Mouse (Mus musculus): ENCODE results near the gene Rps27. TPM values are rescaled to one million over a fixed set of nuclear protein-coding genes. Genes with fewer than 3 reads are reported as not detected.

Rps27 gene
- polyA plus RNA-seq, 1 experiment = 25.9 TPM

GRCm38 (mm10) chr3:90213956-90214684 is 669 bp upstream of the Rps27 start:
- no peak for TF ChIP-seq GATA1 (IDR thresholded peaks at IDR 0.05; ENCODE audit: low read length)
- TF ChIP-seq TAL1 (IDR thresholded peaks at IDR 0.05; ENCODE audit: low read length) = no peak
- peaks cover 39% of the 10 kb centered on the region for H3K4me1 ChIP-seq (ENCODE audit: control insufficient read depth)
- peak overlapping the region; percentile 89 for H3K4me3 ChIP-seq (replicated peaks)
- peaks cover 37% of the 10 kb centered on the region for H3K36me3 ChIP-seq (ENCODE audit: control insufficient read depth)
- no peaks in the 10 kb centered on the region for H3K27me3 ChIP-seq (ENCODE audit: control insufficient read depth)
- no peaks in the 10 kb centered on the region for H3K9me3 ChIP-seq (ENCODE audit: control insufficient read depth, low read length)

- Histone ChIP-seq H3K27me3 (ENCODE audit: control insufficient read depth) (no peaks in the 10 kb centered on the region), H3K4me1 (ENCODE audit: control insufficient read depth) (peaks cover 41% of the 10 kb centered on the region), H3K9me3 (ENCODE audit: control insufficient read depth, low read length) (no peaks in the 10 kb centered on the region), H3K36me3 (ENCODE audit: control insufficient read depth) (peaks cover 51% of the 10 kb centered on the region), H3K4me3 (replicated peaks) (peak overlapping the region; percentile 89)
- no peak for TF ChIP-seq GATA1 (IDR thresholded peaks at IDR 0.05; ENCODE audit: low read length)
- no peak for TF ChIP-seq TAL1 (IDR thresholded peaks at IDR 0.05; ENCODE audit: low read length)
These were observed 728 bp downstream of the Rps27 start for GRCm38 (mm10) chr3:90212723-90213122.

- TF ChIP-seq TAL1 (IDR thresholded peaks at IDR 0.05; ENCODE audit: low read length) (no peak), GATA1 (IDR thresholded peaks at IDR 0.05; ENCODE audit: low read length) (no peak)
- H3K9me3 ChIP-seq (ENCODE audit: control insufficient read depth, low read length) = no peaks in the 10 kb centered on the region
- peaks cover 57% of the 10 kb centered on the region for H3K36me3 ChIP-seq (ENCODE audit: control insufficient read depth)
These were observed 1.7 kb downstream of the Rps27 start for GRCm38 (mm10) chr3:90211475-90212398.

GRCm38 (mm10) chr3:90209908-90210566 is 3.4 kb downstream of the Rps27 start:
- H3K36me3 ChIP-seq (ENCODE audit: control insufficient read depth) = peaks cover 61% of the 10 kb centered on the region
- no peak overlapping the region for H3K4me3 ChIP-seq (replicated peaks)
- TF ChIP-seq GATA1 (IDR thresholded peaks at IDR 0.05; ENCODE audit: low read length) (no peak), TAL1 (IDR thresholded peaks at IDR 0.05; ENCODE audit: low read length) (no peak)
- peaks cover 40% of the 10 kb centered on the region for H3K4me1 ChIP-seq (ENCODE audit: control insufficient read depth)
- no peaks in the 10 kb centered on the region for H3K9me3 ChIP-seq (ENCODE audit: control insufficient read depth, low read length)
- H3K27me3 ChIP-seq (ENCODE audit: control insufficient read depth) = no peaks in the 10 kb centered on the region

More at GRCm38 (mm10) chr3:90211475-90212398, 1.7 kb downstream of the Rps27 start:
- Histone ChIP-seq H3K4me1 (ENCODE audit: control insufficient read depth) (peaks cover 41% of the 10 kb centered on the region), H3K27me3 (ENCODE audit: control insufficient read depth) (no peaks in the 10 kb centered on the region), H3K4me3 (replicated peaks) (peak overlapping the region; percentile 89)

GRCm38 (mm10) chr3:90208662-90209061 is 4.8 kb downstream of the Rps27 start:
- H3K4me3 ChIP-seq (replicated peaks) = no peak overlapping the region
- H3K27me3 ChIP-seq (ENCODE audit: control insufficient read depth) = no peaks in the 10 kb centered on the region
- H3K4me1 ChIP-seq (ENCODE audit: control insufficient read depth) = peaks cover 30% of the 10 kb centered on the region
- H3K9me3 ChIP-seq (ENCODE audit: control insufficient read depth, low read length) = no peaks in the 10 kb centered on the region
- TF ChIP-seq TAL1 (IDR thresholded peaks at IDR 0.05; ENCODE audit: low read length) = no peak
- TF ChIP-seq GATA1 (IDR thresholded peaks at IDR 0.05; ENCODE audit: low read length) = no peak
- H3K36me3 ChIP-seq (ENCODE audit: control insufficient read depth) = peaks cover 61% of the 10 kb centered on the region

DNA sequence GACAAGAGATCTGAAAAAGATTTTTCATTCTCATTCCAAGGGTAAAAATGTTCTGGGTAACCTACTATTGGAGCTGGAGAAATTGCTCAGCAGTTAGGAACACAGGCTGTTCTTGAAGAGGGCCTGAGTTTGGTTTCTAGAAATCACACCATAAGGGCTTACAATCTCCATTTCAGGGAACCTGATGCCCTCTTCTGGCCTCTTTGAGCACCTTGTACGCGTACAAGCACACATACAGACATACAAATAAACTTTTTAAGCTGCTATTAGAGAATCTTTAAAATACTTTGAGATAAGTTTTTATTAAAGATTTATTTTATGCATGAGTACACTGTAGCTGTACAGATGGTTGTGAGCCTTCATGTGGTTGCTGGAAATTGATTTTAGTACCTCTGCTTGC is 8.9 kb downstream of the Rps27 start:
- Histone ChIP-seq H3K9me3 (ENCODE audit: control insufficient read depth, low read length) (no peaks in the 10 kb centered on the region), H3K36me3 (ENCODE audit: control insufficient read depth) (peaks cover 29% of the 10 kb centered on the region), H3K4me1 (ENCODE audit: control insufficient read depth) (peaks cover 2% of the 10 kb centered on the region), H3K4me3 (replicated peaks) (no peak overlapping the region), H3K27me3 (ENCODE audit: control insufficient read depth) (no peaks in the 10 kb centered on the region)
- TF ChIP-seq TAL1 (IDR thresholded peaks at IDR 0.05; ENCODE audit: low read length) (no peak), GATA1 (IDR thresholded peaks at IDR 0.05; ENCODE audit: low read length) (no peak)

DNA sequence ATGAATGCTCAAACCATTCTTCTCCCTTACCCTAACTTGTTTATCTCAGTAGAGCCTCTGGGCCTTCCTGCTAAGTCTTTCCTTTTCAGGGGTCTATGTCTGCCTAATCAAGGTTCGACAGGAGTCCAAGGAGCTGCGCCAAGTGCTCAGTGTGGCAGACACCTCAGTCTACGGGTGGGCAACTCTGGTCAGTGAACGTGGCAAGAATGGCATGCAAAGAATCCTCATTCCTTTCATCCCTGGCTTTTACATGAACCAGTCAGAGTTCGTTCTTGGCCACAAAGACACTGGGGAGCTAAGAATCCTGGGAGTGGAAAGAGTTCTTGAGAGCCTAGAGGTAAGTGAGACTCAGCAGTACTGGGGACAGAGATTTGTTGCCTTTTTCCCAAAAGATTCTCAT is 9.8 kb downstream of the Rps27 start:
- TF ChIP-seq TAL1 (IDR thresholded peaks at IDR 0.05; ENCODE audit: low read length) (no peak), GATA1 (IDR thresholded peaks at IDR 0.05; ENCODE audit: low read length) (no peak)
- Histone ChIP-seq H3K27me3 (ENCODE audit: control insufficient read depth) (no peaks in the 10 kb centered on the region), H3K9me3 (ENCODE audit: control insufficient read depth, low read length) (no peaks in the 10 kb centered on the region), H3K36me3 (ENCODE audit: control insufficient read depth) (peaks cover 19% of the 10 kb centered on the region), H3K4me1 (ENCODE audit: control insufficient read depth) (peaks cover 1% of the 10 kb centered on the region), H3K4me3 (replicated peaks) (no peak overlapping the region)

- Histone ChIP-seq H3K9me3 (ENCODE audit: control insufficient read depth, low read length) (no peaks in the 10 kb centered on the region), H3K4me3 (replicated peaks) (no peak overlapping the region), H3K27me3 (ENCODE audit: control insufficient read depth) (no peaks in the 10 kb centered on the region), H3K36me3 (ENCODE audit: control insufficient read depth) (peaks cover 12% of the 10 kb centered on the region), H3K4me1 (ENCODE audit: control insufficient read depth) (no peaks in the 10 kb centered on the region)
- no peak for TF ChIP-seq TAL1 (IDR thresholded peaks at IDR 0.05; ENCODE audit: low read length)
- TF ChIP-seq GATA1 (IDR thresholded peaks at IDR 0.05; ENCODE audit: low read length) = no peak
These were observed 10.6 kb downstream of the Rps27 start for GRCm38 (mm10) chr3:90202884-90203283.

DNA sequence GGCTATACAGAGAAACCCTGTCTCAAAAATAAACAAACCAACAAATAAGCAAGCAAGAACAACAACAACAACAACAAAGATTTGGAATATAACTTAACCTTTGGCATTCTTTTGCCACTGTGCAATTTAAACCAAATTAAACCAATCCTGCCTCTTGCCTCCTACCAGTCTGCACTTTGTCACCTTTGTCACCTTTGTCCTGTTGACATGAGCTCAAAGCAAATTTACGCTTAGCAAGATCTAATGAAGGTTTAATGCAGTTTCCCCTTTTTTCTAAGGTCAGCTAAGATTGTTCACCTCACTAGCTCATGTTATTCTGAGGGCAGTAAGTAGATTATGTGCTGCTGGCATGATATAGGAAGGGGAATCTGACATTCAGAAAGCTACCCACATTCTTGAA is 15.9 kb downstream of the Rps27 start:
- no peaks in the 10 kb centered on the region for H3K27me3 ChIP-seq (ENCODE audit: control insufficient read depth)
- H3K4me1 ChIP-seq (ENCODE audit: control insufficient read depth) = no peaks in the 10 kb centered on the region
- TF ChIP-seq TAL1 (IDR thresholded peaks at IDR 0.05; ENCODE audit: low read length) (no peak), GATA1 (IDR thresholded peaks at IDR 0.05; ENCODE audit: low read length) (no peak)
- no peak overlapping the region for H3K4me3 ChIP-seq (replicated peaks)
- H3K9me3 ChIP-seq (ENCODE audit: control insufficient read depth, low read length) = no peaks in the 10 kb centered on the region
- no peaks in the 10 kb centered on the region for H3K36me3 ChIP-seq (ENCODE audit: control insufficient read depth)

Data from erythroblast, embryonic 14.5 days (primary cell).